Mouse (Mus musculus) gastrocnemius, adult 18-20 months (tissue): Measurements from ENCODE around the gene Arhgef38. TPM values are rescaled to one million over a fixed set of nuclear protein-coding genes. Genes with fewer than 3 reads are reported as not detected.

Source experiments
- DNase-seq: peaks from one replicate; pipeline ENCODE4 v3.0.0; 2021; ENCODE audit warnings: low spot score
- long read RNA-seq, 2 experiments: library from polyadenylated mRNA; stranded (forward); transcript quantifications; one replicate each; pipeline ENCODE4 v2.0.0; 2021
- total RNA-seq, 2 experiments: library from RNA; stranded (reverse); gene quantifications; 2 replicates each; pipeline ENCODE4 v1.2.3; 2021

Arhgef38 gene
- not detected for total RNA-seq
- long read RNA-seq, experiment 1: 0 reads
- long read RNA-seq, experiment 2: 0 reads

- no peak for DNase-seq
These were observed at the start of gene Arhgef38 for GRCm38 (mm10) chr3:133234821-133235295. Arhgef38 (minus strand) TSS chr3:133234949.

- peak; percentile 41 for DNase-seq
These were observed 37.1 kb upstream of the Arhgef38 start for GRCm38 (mm10) chr3:133271887-133272286.

GRCm38 (mm10) chr3:133258860-133259259, 24.1 kb upstream of the Arhgef38 start:
- DNase-seq: no peak

- DNase-seq: no peak
These were observed 21.1 kb upstream of the Arhgef38 start for GRCm38 (mm10) chr3:133255842-133256241.

- no peak for DNase-seq
These were observed 9.3 kb upstream of the Arhgef38 start for GRCm38 (mm10) chr3:133244027-133244426.

GRCm38 (mm10) chr3:133241916-133242315, 7.2 kb upstream of the Arhgef38 start:
- DNase-seq: no peak

- no peak for DNase-seq
These were observed 756 bp downstream of the Arhgef38 start for GRCm38 (mm10) chr3:133233993-133234392.

GRCm38 (mm10) chr3:133230427-133230826, 4.3 kb downstream of the Arhgef38 start:
- DNase-seq: no peak

GRCm38 (mm10) chr3:133229594-133229993, 5.2 kb downstream of the Arhgef38 start:
- DNase-seq: no peak

- DNase-seq: no peak
These were observed 7.3 kb downstream of the Arhgef38 start for GRCm38 (mm10) chr3:133227258-133228012.

GRCm38 (mm10) chr3:133218501-133218900, 16.2 kb downstream of the Arhgef38 start:
- no peak for DNase-seq

- no peak for DNase-seq
These were observed 19.4 kb downstream of the Arhgef38 start for GRCm38 (mm10) chr3:133215198-133215819.

- DNase-seq: no peak
These were observed 21.2 kb downstream of the Arhgef38 start for GRCm38 (mm10) chr3:133213434-133214114.

GRCm38 (mm10) chr3:133211324-133211723, 23.4 kb downstream of the Arhgef38 start:
- no peak for DNase-seq

- no peak for DNase-seq
These were observed 31.0 kb downstream of the Arhgef38 start for GRCm38 (mm10) chr3:133203713-133204112.

- DNase-seq: no peak
These were observed 32.6 kb downstream of the Arhgef38 start for GRCm38 (mm10) chr3:133202171-133202570.

GRCm38 (mm10) chr3:133188930-133189329, 45.8 kb downstream of the Arhgef38 start:
- no peak for DNase-seq

GRCm38 (mm10) chr3:133187524-133187923, 47.2 kb downstream of the Arhgef38 start:
- DNase-seq: no peak

GRCm38 (mm10) chr3:133176033-133176750, 58.6 kb downstream of the Arhgef38 start:
- DNase-seq: no peak

GRCm38 (mm10) chr3:133172291-133172690, 62.5 kb downstream of the Arhgef38 start:
- DNase-seq: no peak

- DNase-seq: no peak
These were observed 65.0 kb downstream of the Arhgef38 start for GRCm38 (mm10) chr3:133169737-133170136.
